Mouse (Mus musculus) intestine, embryonic 16.5 days (tissue): ENCODE measurements around the gene Plxna4. TPM values are rescaled to one million over a fixed set of nuclear protein-coding genes. Genes with fewer than 3 reads are reported as not detected.

Experiments
- ATAC-seq: fragments of 200-750 bp; cut with Nextera tagmentation; 2 replicates; pipeline ENCODE4 v1.8.0; 2017; ENCODE audit warnings: moderate TSS enrichment, moderate library complexity
- H3K27ac ChIP-seq: fragments of 300-500 bp; sonication (generic); 2 replicates; pipeline ENCODE4 v1.5.1; 2014; ENCODE audit warnings: mild to moderate bottlenecking, low read length
- H3K27me3 ChIP-seq: fragments of 300-500 bp; sonication (generic); replicated peaks from 2 replicates; pipeline ENCODE4 v1.6.1; 2014; ENCODE audit warnings: low read length, control low read depth, mixed read lengths; ENCODE audit not compliant: control insufficient read depth, insufficient read depth
- H3K36me3 ChIP-seq: fragments of 300-500 bp; sonication (generic); 2 replicates; pipeline ENCODE4 v1.6.1; 2014; ENCODE audit warnings: low read length, control low read depth; ENCODE audit not compliant: control insufficient read depth, insufficient read depth
- H3K4me1 ChIP-seq: fragments of 300-500 bp; sonication (generic); 2 replicates; pipeline ENCODE4 v1.6.1; 2014; ENCODE audit warnings: low read length, control low read depth, mixed read lengths; ENCODE audit not compliant: control insufficient read depth, insufficient read depth
- H3K4me2 ChIP-seq: fragments of 300-500 bp; sonication (generic); 2 replicates; pipeline ENCODE4 v1.6.1; 2014; ENCODE audit warnings: low read depth, low read length, control low read depth
- H3K4me3 ChIP-seq: fragments of 300-500 bp; sonication (generic); 2 replicates; pipeline ENCODE4 v1.5.1; 2014; ENCODE audit warnings: mild to moderate bottlenecking, low read length
- H3K9ac ChIP-seq: fragments of 300-500 bp; sonication (generic); 2 replicates; pipeline ENCODE4 v1.6.1; 2014; ENCODE audit warnings: low read depth, low read length
- H3K9me3 ChIP-seq: fragments of 300-500 bp; sonication (generic); 2 replicates; pipeline ENCODE4 v1.6.1; 2016; ENCODE audit warnings: low read length, control low read depth; ENCODE audit not compliant: control insufficient read depth
- WGBS: fragments of 180-500 bp; shearing (Covaris S2); extraction: QIAGEN DNeasy Blood & Tissue Kit; methylation state at CpG from one replicate; pipeline ENCODE4 v1.1.7; 2014; 5-methylcytosine and 5-hydroxymethylcytosine counted together
- polyA plus RNA-seq: library from polyadenylated mRNA; unstranded; fragments of >200 nt; fragmentation: Nextera tagmentation; extraction: Ambion mirVana; gene quantifications from 2 replicates; pipeline ENCODE4 v1.2.1, GENCODE M21; 2015

The Plxna4 gene
- polyA plus RNA-seq, 1 experiment from 2014 or later, result 1.3 TPM

- Histone ChIP-seq H3K4me1 (no peaks in the 10 kb centered on the region), H3K9me3 (no peaks in the 10 kb centered on the region), H3K27me3 (no peaks in the 10 kb centered on the region), H3K4me3 (no peak overlapping the region), H3K27ac (no peak overlapping the region), H3K4me2 (no peak overlapping the region), H3K36me3 (no peaks in the 10 kb centered on the region), H3K9ac (no peak overlapping the region)
- ATAC-seq, result no peak
- WGBS, result 78% methylated on average over 4 of the region's 4 CpGs
These were observed 225.6 kb downstream of the Plxna4 start for GRCm38 (mm10) chr6:32362421-32362820.

GRCm38 (mm10) chr6:32359675-32360074 is 228.3 kb downstream of the Plxna4 start:
- no peak for ATAC-seq
- Histone ChIP-seq H3K9ac (no peak overlapping the region), H3K27me3 (no peaks in the 10 kb centered on the region), H3K4me2 (no peak overlapping the region), H3K4me1 (no peaks in the 10 kb centered on the region), H3K9me3 (no peaks in the 10 kb centered on the region), H3K27ac (no peak overlapping the region), H3K36me3 (no peaks in the 10 kb centered on the region), H3K4me3 (no peak overlapping the region)
- 69% methylated on average over 3 of the region's 3 CpGs for WGBS

- no peak overlapping the region for H3K4me2 ChIP-seq
- 72% methylated on average over 5 of the region's 5 CpGs for WGBS
- ATAC-seq, result no peak
- no peaks in the 10 kb centered on the region for H3K36me3 ChIP-seq
- H3K4me3 ChIP-seq, result no peak overlapping the region
- H3K4me1 ChIP-seq, result no peaks in the 10 kb centered on the region
- no peaks in the 10 kb centered on the region for H3K9me3 ChIP-seq
- no peak overlapping the region for H3K27ac ChIP-seq
- H3K27me3 ChIP-seq, result no peaks in the 10 kb centered on the region
- H3K9ac ChIP-seq, result no peak overlapping the region
These were observed 230.5 kb downstream of the Plxna4 start for GRCm38 (mm10) chr6:32357497-32357896.

GRCm38 (mm10) chr6:32355559-32355958 is 232.4 kb downstream of the Plxna4 start:
- Histone ChIP-seq H3K9ac (no peak overlapping the region), H3K27me3 (no peaks in the 10 kb centered on the region), H3K36me3 (no peaks in the 10 kb centered on the region), H3K4me3 (no peak overlapping the region), H3K27ac (no peak overlapping the region), H3K4me2 (no peak overlapping the region), H3K4me1 (no peaks in the 10 kb centered on the region), H3K9me3 (no peaks in the 10 kb centered on the region)
- ATAC-seq, result no peak
- WGBS, result 60% methylated on average over 4 of the region's 4 CpGs

- Histone ChIP-seq H3K36me3 (no peaks in the 10 kb centered on the region), H3K9ac (no peak overlapping the region), H3K27ac (no peak overlapping the region), H3K4me2 (no peak overlapping the region), H3K4me1 (no peaks in the 10 kb centered on the region), H3K9me3 (no peaks in the 10 kb centered on the region), H3K4me3 (no peak overlapping the region), H3K27me3 (no peaks in the 10 kb centered on the region)
- WGBS, result 60% methylated on average over 2 of the region's 2 CpGs
- no peak for ATAC-seq
These were observed 239.0 kb downstream of the Plxna4 start for GRCm38 (mm10) chr6:32348996-32349395.

GRCm38 (mm10) chr6:32348126-32348525 is 239.9 kb downstream of the Plxna4 start:
- H3K9ac ChIP-seq, result no peak overlapping the region
- no peaks in the 10 kb centered on the region for H3K27me3 ChIP-seq
- no peaks in the 10 kb centered on the region for H3K9me3 ChIP-seq
- H3K36me3 ChIP-seq, result no peaks in the 10 kb centered on the region
- no peaks in the 10 kb centered on the region for H3K4me1 ChIP-seq
- WGBS, result 50% methylated on average over 6 of the region's 6 CpGs
- ATAC-seq, result no peak
- H3K27ac ChIP-seq, result no peak overlapping the region
- H3K4me3 ChIP-seq, result no peak overlapping the region
- H3K4me2 ChIP-seq, result no peak overlapping the region

GRCm38 (mm10) chr6:32346015-32346414 is 242.0 kb downstream of the Plxna4 start:
- Histone ChIP-seq H3K27me3 (no peaks in the 10 kb centered on the region), H3K9me3 (no peaks in the 10 kb centered on the region), H3K4me3 (no peak overlapping the region), H3K4me2 (no peak overlapping the region), H3K27ac (no peak overlapping the region), H3K9ac (no peak overlapping the region), H3K36me3 (no peaks in the 10 kb centered on the region), H3K4me1 (no peaks in the 10 kb centered on the region)
- ATAC-seq, result no peak
- 79% methylated on average over 2 of the region's 2 CpGs for WGBS

- Histone ChIP-seq H3K9ac (no peak overlapping the region), H3K36me3 (no peaks in the 10 kb centered on the region), H3K4me2 (no peak overlapping the region), H3K4me1 (no peaks in the 10 kb centered on the region), H3K9me3 (no peaks in the 10 kb centered on the region), H3K27ac (no peak overlapping the region), H3K27me3 (no peaks in the 10 kb centered on the region), H3K4me3 (no peak overlapping the region)
- WGBS, result 86% methylated on average over 8 of the region's 8 CpGs
- ATAC-seq, result no peak
These were observed 245.3 kb downstream of the Plxna4 start for GRCm38 (mm10) chr6:32342727-32343126.

- 73% methylated on average over 6 of the region's 6 CpGs for WGBS
- Histone ChIP-seq H3K4me3 (no peak overlapping the region), H3K9me3 (no peaks in the 10 kb centered on the region), H3K4me1 (no peaks in the 10 kb centered on the region), H3K36me3 (no peaks in the 10 kb centered on the region), H3K27ac (no peak overlapping the region), H3K27me3 (no peaks in the 10 kb centered on the region), H3K9ac (no peak overlapping the region), H3K4me2 (no peak overlapping the region)
- no peak for ATAC-seq
These were observed 245.7 kb downstream of the Plxna4 start for GRCm38 (mm10) chr6:32342272-32342671.

- 44% methylated on average over 8 of the region's 8 CpGs for WGBS
- H3K27ac ChIP-seq, result no peak overlapping the region
These were observed 249.5 kb downstream of the Plxna4 start for GRCm38 (mm10) chr6:32338416-32338943.

More at GRCm38 (mm10) chr6:32338416-32338943, 249.5 kb downstream of the Plxna4 start:
- no peaks in the 10 kb centered on the region for H3K9me3 ChIP-seq
- H3K4me2 ChIP-seq, result no peak overlapping the region
- no peak overlapping the region for H3K9ac ChIP-seq
- no peaks in the 10 kb centered on the region for H3K36me3 ChIP-seq
- no peak for ATAC-seq
- H3K27me3 ChIP-seq, result no peaks in the 10 kb centered on the region
- no peaks in the 10 kb centered on the region for H3K4me1 ChIP-seq
- no peak overlapping the region for H3K4me3 ChIP-seq
